Comparison of ENCODE assay signal across 10 mouse cellular contexts in genomic region chr5:38235422-38235821, GRCm38 (mm10). TPM values are rescaled to one million over a fixed set of nuclear protein-coding genes. Genes with fewer than 3 reads are reported as not detected.
A peak's percentile ranks its signal among the peaks of the same experiment; 100 is the strongest.
DNase-seq lines count a peak whose midpoint lies in the region; ATAC-seq and TF ChIP-seq lines count a peak whose summit lies in the region.
"Had no signal": no experiment of that assay in that cellular context is flagged by ENCODE, and none has a peak within 500 bp of the region (broad histone marks: within the 10 kb centered on the region; RNA-seq: fewer than 3 reads in every experiment).

No protein-coding gene starts in this region.

- peak; percentile 84 for TF ChIP-seq CTCF in thymus, adult 2 months (IDR thresholded peaks at IDR 0.05; ENCODE audit: borderline replicate concordance, control insufficient read depth, extremely low read depth, insufficient read depth, low read length, poor library complexity)

- no peak overlapping the region for H3K4me3 ChIP-seq in heart, embryonic 11.5 days (ENCODE audit: low read depth, low read length)
- H3K4me3 ChIP-seq in thymus, adult 2 months (ENCODE audit: control insufficient read depth, insufficient read depth, low read length), result no peak overlapping the region
- H3K4me3 ChIP-seq: erythroblast, embryonic 14.5 days had no signal

- no peaks in the 10 kb centered on the region for H3K27me3 ChIP-seq in heart, embryonic 11.5 days (ENCODE audit: control insufficient read depth, insufficient read depth, low read length)
- no peaks in the 10 kb centered on the region for H3K27me3 ChIP-seq in thymus, adult 2 months (ENCODE audit: control insufficient read depth, insufficient read depth, low read length)

- no peak overlapping the region for H3K9ac ChIP-seq in heart, embryonic 11.5 days (ENCODE audit: low read depth, low read length)

- no peaks in the 10 kb centered on the region for H3K9me3 ChIP-seq in heart, embryonic 11.5 days (replicated peaks; ENCODE audit: control insufficient read depth, low read length)

- no peak for ATAC-seq in heart, embryonic 11.5 days (replicated peaks; ENCODE audit: insufficient number of reproducible peaks, low FRiP score, low TSS enrichment)
- peak; percentile 69 for ATAC-seq in megakaryocyte-erythroid progenitor cell, adult 5-6 weeks (replicated peaks; ENCODE audit: low FRiP score, low TSS enrichment, poor library complexity, severe bottlenecking)

- no peak overlapping the region for H3K4me2 ChIP-seq in heart, embryonic 11.5 days

- no peak for TF ChIP-seq POLR2A in thymus, adult 2 months (IDR thresholded peaks at IDR 0.05; ENCODE audit: control insufficient read depth, extremely low read depth, insufficient read depth, low read length, poor library complexity)

- WGBS in heart, embryonic 11.5 days (ENCODE audit: insufficient replicate concordance), result 75% methylated on average over 4 of the region's 4 CpGs
- 84% methylated on average over 4 of the region's 4 CpGs for WGBS in thymus, adult 2 months

- no peaks in the 10 kb centered on the region for H3K4me1 ChIP-seq in heart, embryonic 11.5 days (ENCODE audit: control insufficient read depth, insufficient read depth, low read length)
- H3K4me1 ChIP-seq in thymus, adult 2 months (replicated peaks; ENCODE audit: control insufficient read depth, insufficient read depth, low read length), result no peaks in the 10 kb centered on the region

- peaks cover 16% of the 10 kb centered on the region for H3K36me3 ChIP-seq in heart, embryonic 11.5 days (ENCODE audit: control insufficient read depth, insufficient read depth, low read length)
- H3K36me3 ChIP-seq in thymus, adult 2 months (ENCODE audit: control insufficient read depth, insufficient read depth, low read length), result 0 out of 2 replicates have a peak, but pooled peaks cover 3% of the 10 kb centered on the region

- DNase-seq in heart, adult 18-20 months, result peak; percentile 15 to 59
- DNase-seq in urinary bladder, postnatal 25 days (ENCODE audit: low spot score), result peak; percentile 39
- DNase-seq in urinary bladder, postnatal 10 days (ENCODE audit: low spot score), result no peak
- peak; percentile 23 for DNase-seq in cerebellum, adult 9-11 months
- peak; percentile 68 for DNase-seq in induced T-regulatory cell, adult 2 months (ENCODE audit: low read depth)
- DNase-seq in thymus, adult 2 months, result peak; percentile 65

- no peak overlapping the region for H3K27ac ChIP-seq in heart, embryonic 11.5 days (ENCODE audit: low read depth, low read length)
- no peak overlapping the region for H3K27ac ChIP-seq in thymus, adult 2 months (ENCODE audit: control insufficient read depth, insufficient read depth, low read length)

RNA-seq across cellular contexts. Expression of gene Lyar, which starts 15.2 kb away (rescaled TPM):
- total RNA-seq in heart, adult 18-20 months (2021), result 10 to 100 TPM; 15.5 to 17.4 TPM
- polyA plus RNA-seq in heart, embryonic 11.5 days (2014; fragmentation: Nextera tagmentation; extraction: Ambion mirVana), result 54.4 and 65.1 TPM in 2 replicates
- total RNA-seq in megakaryocyte-erythroid progenitor cell, adult 5-6 weeks (2014; fragmentation: Nextera tagmentation), result 158 and 198 TPM in 2 replicates
- 267 and 298 TPM in 2 replicates for total RNA-seq in megakaryocyte-erythroid progenitor cell, adult 5-6 weeks (2017)
- 8.1 and 8.4 TPM in 2 replicates for polyA plus RNA-seq in thymus, adult 2 months (2012; rRNA removed)

RNA-seq across cellular contexts. Expression of gene Zbtb49, which starts 15.2 kb away (rescaled TPM):
- total RNA-seq in heart, adult 18-20 months (2021), result 1 to 10 TPM; 3.5 to 4.0 TPM
- polyA plus RNA-seq in heart, embryonic 11.5 days (2014; fragmentation: Nextera tagmentation; extraction: Ambion mirVana), result 6.7 and 7.3 TPM in 2 replicates
- 5.6 and 16.1 TPM in 2 replicates for total RNA-seq in megakaryocyte-erythroid progenitor cell, adult 5-6 weeks (2014; fragmentation: Nextera tagmentation)
- 6.8 and 13.5 TPM in 2 replicates for total RNA-seq in megakaryocyte-erythroid progenitor cell, adult 5-6 weeks (2017)
- polyA plus RNA-seq in thymus, adult 2 months (2012; rRNA removed), result 35.2 and 38.9 TPM in 2 replicates

RNA-seq across cellular contexts. Expression of gene Tmem128, which starts 24.6 kb away (rescaled TPM):
- 10 to 100 TPM; 12.9 to 13.4 TPM for total RNA-seq in heart, adult 18-20 months (2021)
- 50.7 and 51.3 TPM in 2 replicates for polyA plus RNA-seq in heart, embryonic 11.5 days (2014; fragmentation: Nextera tagmentation; extraction: Ambion mirVana)
- 35.4 and 43.3 TPM in 2 replicates for total RNA-seq in megakaryocyte-erythroid progenitor cell, adult 5-6 weeks (2014; fragmentation: Nextera tagmentation)
- total RNA-seq in megakaryocyte-erythroid progenitor cell, adult 5-6 weeks (2017), result 16.2 and 28.8 TPM in 2 replicates
- polyA plus RNA-seq in thymus, adult 2 months (2012; rRNA removed), result 43.8 and 57.1 TPM in 2 replicates

RNA-seq across cellular contexts. Expression of gene Otop1, which starts 40.4 kb away (rescaled TPM):
- 1 to 10 TPM in 1 of 2 experiments, under 1 TPM in 1; 0.32 to 5.2 TPM for total RNA-seq in heart, adult 18-20 months (2021)
- not detected in 2 replicates for polyA plus RNA-seq in heart, embryonic 11.5 days (2014; fragmentation: Nextera tagmentation; extraction: Ambion mirVana)
- not detected in 2 replicates for total RNA-seq in megakaryocyte-erythroid progenitor cell, adult 5-6 weeks (2014; fragmentation: Nextera tagmentation)
- total RNA-seq in megakaryocyte-erythroid progenitor cell, adult 5-6 weeks (2017), result not detected in 2 replicates
- polyA plus RNA-seq in thymus, adult 2 months (2012; rRNA removed), result 2.2 and 5.9 TPM in 2 replicates
- polyA plus RNA-seq: erythroblast, embryonic 14.5 days; lung, embryonic 16.5 days had no signal

Comparison
In these comparisons a context has a peak if more than half of its experiments do, and no peak if none do; other contexts are left out.
1. RNA of gene Lyar, which starts 15.2 kb away (total RNA-seq): 158 to 298 TPM in megakaryocyte-erythroid progenitor cell, adult 5-6 weeks; 15.5 to 17.4 TPM in heart, adult 18-20 months; every median in the first group is over 4 times any median in the second.